Mouse (Mus musculus): ENCODE results near the gene Hint2.

Gene Hint2

DNA sequence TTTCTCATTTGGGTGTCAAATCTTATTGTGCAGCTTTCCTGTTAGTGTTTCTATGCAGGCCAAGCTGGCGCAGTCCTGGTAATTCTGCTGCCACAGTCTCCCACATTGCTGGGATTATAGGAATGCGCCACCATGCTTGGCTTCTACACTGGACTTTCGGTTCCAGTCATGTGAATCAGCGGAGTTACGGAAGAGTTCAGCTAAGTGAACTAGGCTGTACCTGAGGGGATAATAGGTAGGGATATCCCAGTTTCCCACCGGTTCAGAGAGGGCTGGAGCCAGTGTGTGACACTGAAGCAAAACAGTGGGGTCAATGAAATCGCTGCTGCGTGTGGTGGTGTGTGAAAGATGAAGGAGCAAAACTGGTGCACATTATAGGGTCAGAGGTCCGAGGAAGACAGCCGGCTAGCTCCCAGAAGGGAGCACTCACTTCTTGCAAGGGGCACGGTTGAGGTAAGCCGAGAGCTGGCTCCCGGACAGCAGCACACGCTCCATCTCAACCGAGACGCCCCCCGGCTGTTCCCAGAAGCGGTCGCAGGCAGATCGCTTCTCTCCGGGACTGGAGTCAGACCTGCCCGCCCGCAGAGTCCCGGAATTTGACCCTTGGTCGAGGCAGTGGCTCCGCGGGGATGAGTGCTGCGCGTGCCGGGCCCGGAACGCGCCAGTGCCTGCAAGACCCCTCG, 469 bp downstream of the Hint2 start:
- peak; percentile 27 for DNase-seq (ENCODE audit: low spot score)

DNA sequence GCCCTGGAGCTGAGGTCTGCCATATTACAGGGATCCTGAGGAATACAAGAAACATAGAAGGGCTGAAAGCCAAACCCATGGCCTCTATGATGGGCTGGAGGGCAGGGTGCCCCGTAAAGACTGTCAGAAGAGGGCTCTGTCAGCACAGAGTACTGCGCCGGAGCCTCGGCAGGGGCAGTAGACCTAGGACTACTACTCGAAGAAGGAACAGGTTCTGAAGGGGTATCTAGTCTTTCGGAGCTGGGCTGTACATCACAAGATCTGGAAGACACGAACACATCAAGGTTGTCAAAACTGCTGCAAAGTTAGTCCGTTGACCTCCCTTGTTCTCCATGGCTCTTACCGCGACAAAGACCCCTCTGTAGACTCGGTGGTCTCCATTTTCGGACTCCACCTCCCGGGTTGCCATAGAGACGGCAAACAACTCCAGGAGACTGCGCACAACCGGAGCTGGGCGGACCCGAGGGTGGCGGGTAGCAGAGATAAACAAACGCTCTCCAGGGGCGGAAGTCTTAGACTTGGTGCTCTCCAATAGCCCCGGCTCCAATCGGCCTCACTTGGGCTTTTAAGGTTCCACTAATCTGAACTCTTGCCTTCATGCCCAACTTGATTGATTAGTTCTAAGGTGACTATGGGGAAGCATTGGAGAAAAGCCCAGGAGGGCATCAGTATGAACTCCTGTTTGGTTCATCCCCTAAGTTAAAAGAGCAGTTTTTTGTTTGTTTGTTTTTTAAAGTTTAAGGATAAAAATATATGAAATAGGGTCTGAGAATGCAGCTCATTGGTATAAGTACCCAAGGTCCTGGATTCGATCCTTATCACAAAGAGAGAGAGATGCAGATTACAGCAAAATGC, 2.9 kb downstream of the Hint2 start, which contains the start of gene Spag8:
Spag8 (minus strand) TSS at position 434 of the 855 bp plus-strand sequence.
- peak; percentile 57 for DNase-seq (ENCODE audit: low spot score)

DNA sequence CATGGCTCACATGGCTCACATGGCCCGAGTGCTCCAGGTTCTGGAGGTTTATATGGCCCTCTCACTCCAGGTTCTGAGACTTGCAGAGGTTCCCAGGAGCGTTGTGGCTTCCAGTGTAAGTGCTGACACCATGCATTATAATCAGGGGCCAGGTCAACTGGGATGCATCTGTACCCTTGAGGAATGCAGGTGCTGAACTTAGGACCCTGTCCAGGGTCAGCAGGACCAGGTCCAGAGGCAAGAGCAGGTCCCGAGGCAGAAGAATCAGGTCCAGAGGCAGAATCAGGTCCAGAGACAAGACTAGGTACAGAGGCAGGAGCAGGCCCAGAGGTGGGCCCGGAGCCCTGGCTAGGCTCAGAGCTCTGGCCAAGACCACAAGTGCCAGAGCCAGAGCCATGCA, 3.5 kb downstream of the Hint2 start:
- no peak for DNase-seq (ENCODE audit: low spot score)

DNA sequence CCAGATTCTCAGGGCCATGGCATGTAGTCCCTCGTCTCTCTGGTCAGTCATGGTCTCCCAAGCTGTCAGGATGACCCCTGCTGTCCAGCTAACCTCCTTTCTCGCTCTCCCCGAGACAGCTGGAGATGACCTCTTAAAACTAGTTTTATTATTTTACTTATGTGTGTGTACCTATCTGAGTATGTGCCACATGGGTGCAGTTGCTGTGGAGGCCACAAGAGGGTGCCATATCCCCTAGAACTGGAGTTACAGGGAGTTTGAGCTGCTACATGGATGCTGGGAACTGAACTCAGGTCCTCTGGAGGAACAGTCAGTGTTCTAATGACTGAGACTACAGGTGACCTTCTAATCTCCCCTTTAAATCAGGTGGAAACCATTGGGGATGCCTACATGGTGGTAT, 6.5 kb downstream of the Hint2 start:
- no peak for DNase-seq (ENCODE audit: low spot score)

DNA sequence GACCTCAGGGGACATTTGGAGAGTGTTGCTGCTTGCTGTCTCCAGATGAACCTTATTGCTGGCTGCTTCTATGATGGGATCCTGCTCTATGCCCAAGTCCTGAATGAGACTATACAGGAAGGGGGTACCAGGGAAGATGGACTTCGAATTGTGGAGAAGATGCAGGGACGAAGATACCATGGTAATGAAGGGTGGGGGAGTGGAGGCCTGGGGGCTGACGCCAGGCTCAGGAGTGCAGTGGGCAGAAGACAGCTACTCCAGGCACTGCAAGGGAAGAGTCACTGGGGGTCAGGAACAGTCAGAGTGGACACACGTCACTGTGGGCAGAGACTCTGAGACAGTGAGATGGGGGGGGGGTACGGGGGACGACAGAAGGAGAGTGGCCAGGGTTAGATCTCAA, 15.8 kb downstream of the Hint2 start:
- no peak for DNase-seq (ENCODE audit: low spot score)

DNA sequence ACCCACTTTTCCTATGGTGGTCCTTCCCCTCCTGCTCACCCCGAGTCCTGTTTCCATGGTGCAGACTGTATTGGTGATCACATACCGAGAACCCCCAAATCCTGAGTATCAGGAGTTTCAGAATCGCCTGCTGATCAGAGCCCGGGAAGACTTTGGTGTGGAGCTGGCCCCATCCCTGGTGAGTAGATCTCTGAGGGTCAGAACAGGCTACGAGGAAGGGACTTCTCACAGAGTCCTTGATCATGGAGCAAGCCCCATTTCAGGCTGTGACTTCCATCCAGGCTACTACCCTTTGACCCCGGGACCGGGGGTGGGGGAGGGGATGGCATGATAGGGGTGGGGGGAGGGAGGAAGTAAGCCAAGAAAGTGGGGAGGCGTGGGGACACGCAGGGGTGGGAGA, 16.2 kb downstream of the Hint2 start:
- DNase-seq (ENCODE audit: low spot score): no peak

DNA sequence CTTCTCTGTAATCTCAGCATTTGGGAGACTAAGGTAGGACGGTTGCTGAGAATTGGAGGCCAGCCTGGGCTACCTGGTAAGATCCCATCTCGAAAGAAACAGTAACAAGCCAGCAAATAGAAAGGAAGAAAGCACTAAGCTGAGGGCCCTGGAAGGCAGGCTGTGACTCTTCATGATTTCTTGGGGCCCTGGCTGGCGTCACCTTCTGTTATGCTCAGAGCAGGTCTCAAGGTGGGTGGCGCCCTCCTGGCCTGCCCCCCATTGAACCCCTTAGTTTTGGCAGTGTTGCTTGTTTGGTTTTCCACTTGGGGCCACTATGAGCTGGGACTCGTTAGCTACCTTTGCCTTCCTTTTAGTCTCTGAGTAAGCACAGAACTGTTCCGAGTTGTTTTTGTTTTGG, 19.5 kb downstream of the Hint2 start:
- no peak for DNase-seq (ENCODE audit: low spot score)

DNA sequence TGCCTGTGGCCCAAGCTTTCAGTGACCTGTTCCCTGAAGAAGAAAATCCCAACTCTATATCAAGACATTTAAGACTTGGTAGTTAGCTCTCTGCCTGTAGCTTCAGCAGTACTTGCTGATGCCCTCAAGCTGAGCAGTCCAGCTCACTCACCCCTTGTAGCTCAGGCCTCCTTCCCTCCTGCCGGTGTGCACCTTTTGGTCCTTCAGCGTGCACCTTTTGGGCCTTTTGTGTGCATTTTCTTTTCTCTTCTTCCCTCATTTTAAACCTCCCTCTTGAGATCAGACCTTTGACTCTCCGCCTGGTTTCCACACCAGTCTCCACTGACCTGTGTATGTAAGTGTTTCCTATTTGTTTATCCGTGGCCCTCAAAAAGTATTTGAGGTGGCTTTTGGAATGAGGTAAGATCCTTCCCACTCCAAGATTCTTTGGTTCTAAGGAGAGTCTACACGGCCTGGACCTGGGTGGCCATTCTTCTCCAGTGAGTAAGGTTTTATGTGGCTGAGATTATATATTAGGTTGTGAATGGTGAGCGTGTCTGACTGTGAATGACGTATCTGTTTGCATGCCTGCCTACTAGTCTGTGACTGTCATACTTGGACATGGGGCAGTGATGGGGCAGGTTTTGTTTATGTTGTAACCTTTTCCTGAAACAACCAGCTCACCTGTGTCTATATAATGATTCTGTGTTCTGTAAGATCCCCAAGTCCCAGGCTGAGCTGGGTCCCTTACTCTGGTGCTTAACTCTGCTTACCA, 21.5 kb downstream of the Hint2 start:
- no peak for DNase-seq (ENCODE audit: low spot score)

DNA sequence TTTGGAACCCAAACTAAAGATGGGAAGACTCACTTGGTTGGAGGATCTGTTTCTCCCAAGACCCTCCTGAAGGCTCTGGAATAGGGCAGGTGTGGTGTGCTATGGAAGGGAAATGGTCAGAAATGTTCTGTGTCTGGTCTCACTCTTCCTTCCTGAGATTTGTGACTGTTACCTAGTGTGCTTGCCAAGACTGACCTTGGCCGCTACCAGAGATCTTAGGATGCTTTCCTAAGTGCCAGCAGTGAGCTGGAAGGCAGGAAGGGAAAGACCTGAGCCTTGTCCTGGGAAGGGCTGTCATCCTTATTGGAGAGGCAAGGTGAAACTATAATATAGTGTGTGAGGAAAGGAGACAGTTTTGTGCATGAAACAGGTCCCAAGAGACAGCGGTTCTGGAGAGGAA, 22.5 kb downstream of the Hint2 start:
- no peak for DNase-seq (ENCODE audit: low spot score)

DNA sequence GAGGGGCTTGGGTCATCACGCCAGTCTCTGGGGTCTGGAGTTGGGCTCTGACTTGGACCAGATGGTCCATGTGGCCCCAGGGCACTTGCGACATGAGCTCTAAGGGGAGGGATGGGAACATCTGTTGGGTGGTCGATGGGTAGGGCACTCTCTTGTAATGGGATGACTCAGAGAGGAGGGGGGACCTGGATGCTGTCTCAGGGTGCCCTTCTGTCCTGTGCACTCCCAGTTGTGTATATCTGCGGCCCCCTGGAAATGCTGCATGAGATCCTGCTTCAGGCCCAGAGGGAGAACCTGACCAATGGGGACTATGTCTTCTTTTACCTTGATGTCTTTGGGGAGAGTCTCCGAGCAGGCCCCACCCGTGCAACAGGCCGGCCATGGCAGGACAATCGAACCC, 23.0 kb downstream of the Hint2 start:
- no peak for DNase-seq (ENCODE audit: low spot score)

DNA sequence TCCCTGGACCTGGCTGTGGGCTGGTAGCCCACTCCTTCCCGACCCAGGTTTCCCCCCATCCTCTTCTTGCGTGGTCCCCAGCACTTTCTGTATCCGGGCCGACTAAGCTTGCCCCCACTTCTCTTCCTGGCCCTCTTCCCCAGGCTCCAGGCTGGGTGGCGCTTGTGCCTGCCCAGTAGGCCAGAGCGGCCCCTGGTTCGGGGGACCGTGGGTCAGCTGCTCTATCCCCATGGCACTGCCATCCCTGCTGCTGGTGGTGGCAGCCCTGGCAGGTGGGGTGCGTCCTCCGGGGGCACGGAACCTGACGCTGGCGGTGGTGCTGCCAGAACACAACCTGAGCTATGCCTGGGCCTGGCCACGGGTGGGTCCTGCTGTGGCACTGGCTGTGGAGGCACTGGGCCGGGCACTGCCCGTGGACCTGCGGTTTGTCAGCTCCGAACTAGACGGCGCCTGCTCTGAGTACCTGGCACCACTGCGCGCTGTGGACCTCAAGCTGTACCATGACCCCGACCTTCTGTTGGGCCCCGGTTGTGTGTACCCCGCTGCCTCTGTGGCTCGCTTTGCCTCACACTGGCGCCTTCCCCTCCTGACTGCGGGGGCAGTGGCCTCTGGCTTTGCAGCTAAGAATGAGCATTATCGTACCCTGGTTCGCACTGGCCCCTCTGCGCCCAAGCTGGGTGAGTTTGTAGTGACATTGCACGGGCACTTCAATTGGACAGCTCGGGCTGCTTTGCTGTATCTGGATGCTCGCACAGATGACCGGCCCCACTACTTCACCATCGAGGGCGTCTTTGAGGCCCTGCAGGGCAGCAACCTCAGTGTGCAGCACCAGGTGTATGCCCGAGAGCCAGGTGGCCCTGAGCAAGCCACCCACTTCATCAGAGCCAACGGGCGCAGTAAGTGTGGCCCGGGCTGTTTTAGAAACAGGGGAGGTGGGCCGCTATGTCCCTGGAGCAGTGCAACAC, 24.0 kb downstream of the Hint2 start:
- no peak for DNase-seq (ENCODE audit: low spot score)

DNA sequence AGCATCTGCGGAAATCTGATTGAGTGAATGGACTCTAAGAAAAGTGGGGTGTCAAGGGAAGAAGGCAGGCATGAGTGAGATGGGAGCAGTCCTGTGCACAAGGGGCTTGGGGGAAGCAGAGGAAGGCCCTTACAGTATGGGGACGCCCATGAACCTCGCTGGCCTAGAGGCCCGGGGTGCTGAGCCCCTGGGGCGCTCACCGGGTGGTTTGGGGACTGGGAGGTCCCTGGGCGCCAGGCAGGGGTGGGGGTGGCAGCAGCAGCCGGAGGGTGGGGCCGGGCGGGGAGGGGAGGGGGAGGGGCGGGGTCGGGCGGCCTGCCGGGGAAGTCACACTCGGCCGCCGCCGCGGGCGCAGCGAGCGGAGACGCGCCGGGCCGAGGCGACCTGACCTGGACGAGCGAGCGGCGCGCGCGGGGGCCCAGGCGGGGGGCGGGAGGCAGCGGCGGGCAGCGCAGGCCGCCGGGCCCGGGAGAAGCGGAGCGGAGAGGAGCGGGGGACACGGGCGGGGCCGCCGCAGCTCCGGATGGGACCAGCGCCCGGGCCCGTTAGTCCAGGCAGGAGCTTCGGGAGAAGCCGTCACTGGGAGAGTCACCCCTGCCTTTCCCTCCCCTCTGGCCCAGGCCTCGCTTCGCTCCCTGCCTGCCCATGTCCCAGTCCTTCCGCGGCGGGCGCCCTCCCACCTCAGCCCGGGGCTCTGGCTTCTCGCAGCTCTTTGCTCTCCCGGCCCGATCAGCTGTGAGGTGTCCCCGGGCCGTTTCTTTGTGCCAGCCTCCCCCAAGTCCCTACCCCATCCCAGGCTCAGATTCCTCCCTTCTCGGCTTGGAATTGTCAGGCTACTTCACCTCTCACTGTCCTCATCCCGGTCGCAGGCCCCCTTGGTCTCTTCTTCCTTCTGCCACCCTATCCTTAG, 25.0 kb downstream of the Hint2 start, which contains the start of gene Npr2:
Npr2 (plus strand) TSS at position 890 of the 910 bp plus-strand sequence.
- DNase-seq (ENCODE audit: low spot score): no peak

DNA sequence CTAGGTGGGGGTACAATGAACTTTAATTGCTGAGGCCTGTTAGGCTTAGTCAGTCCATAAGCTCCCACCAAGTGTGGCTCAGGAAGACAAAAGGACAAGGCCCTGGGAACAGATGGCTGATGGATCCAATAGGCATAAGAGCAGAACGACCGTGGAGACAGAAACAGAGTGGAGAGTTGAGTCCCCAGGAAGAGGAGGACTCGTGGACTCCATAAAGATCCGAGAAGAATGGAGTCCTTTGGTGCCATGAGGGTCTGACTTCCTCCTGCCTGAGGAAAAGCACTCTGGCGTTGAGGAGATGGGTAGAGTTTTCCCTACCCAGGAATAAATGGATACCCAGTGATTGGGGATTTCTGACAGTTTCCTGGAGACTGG, 25.6 kb downstream of the Hint2 start:
- DNase-seq (ENCODE audit: low spot score): no peak

DNA sequence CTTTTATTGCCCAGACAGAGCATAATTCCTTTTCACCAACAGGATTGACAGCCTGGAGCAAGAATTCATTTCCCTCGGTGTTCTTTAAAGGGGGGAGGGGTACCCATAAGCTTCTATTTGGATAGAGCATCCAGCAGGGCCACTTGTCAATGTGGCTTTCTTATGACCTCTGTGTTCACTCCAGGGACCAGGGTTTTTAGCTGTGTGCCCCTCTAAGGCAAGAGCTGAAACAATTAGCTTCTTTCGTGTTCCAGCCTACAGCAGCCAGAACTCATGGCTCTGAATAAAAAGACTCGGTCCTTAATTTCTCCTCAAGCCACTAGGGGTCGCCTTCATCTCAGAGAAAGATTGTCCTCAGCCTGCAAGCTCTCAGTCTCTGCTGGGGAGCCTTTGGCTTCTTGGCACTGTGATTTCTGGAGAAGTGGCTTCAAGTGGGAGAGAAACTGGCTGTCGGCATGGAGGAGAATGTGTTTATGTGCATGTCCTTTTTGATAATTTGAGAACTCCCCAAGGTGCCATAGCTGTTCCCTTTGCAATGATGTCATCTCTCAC, 26.2 kb downstream of the Hint2 start:
- DNase-seq (ENCODE audit: low spot score): peak; percentile 80

DNA sequence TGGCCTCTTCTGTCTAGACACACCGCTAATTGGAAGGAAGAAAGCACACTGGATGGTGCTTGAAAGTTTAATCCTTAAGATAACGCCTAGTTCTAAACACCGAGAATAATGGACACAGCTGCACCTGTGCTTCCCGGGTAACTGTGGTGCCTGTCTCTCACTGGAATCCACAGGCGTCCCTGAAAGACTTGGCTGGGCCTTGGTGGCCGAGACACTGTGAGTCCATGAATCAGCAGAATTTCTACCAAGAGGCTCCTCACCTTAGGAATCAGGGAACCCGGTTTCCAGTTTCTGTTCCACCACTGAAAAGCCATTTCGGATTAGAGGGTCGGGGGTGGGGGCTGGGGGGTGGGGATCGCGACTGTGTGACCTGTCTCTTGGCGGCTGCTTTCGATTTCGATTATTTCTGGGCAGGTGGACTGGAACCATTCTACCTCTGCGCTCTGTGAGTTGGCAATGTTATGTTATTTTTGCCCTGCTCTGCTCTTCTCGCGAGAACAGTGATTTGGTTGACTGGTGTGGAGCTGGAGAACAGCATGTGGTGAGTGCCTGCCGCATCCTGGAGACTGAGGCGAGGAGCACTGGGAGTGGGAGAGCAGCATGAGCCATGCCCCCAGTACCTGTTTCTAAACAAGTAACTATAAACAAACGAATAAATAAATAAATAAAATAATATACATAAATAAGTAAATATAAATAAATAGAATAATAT, 27.0 kb downstream of the Hint2 start:
- peak; percentile 34 for DNase-seq (ENCODE audit: low spot score)

DNA sequence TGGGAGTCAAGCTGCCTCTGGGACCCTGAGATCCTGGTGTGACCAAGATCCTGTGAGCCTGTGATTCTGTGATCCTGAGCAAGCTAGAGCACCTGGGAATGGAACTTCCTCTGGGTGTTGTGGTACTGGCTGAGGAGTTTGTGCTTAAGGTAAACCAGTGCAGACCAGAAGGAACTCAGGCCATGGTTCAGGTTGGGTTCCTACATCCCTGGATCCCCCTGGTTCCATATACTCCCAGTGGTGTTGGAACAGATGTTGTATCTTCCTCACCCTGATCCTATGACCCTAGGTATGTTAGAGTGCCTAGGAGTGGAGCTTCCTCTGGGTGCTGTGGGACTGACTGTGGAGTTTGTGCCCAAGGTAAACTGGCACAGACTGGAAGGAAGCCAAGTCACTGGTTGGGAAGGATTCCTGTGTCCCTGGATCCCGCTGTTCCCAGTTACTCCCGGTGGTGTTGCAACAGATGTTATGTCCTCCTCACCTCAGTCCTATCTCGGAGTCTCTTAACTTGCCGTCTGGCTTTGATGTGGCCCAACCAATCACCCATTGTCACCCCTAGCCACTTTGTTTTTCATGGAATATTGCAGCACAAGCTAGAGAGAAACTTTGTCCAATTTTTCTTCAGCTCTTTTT, 36.0 kb downstream of the Hint2 start:
- no peak for DNase-seq (ENCODE audit: low spot score)

DNA sequence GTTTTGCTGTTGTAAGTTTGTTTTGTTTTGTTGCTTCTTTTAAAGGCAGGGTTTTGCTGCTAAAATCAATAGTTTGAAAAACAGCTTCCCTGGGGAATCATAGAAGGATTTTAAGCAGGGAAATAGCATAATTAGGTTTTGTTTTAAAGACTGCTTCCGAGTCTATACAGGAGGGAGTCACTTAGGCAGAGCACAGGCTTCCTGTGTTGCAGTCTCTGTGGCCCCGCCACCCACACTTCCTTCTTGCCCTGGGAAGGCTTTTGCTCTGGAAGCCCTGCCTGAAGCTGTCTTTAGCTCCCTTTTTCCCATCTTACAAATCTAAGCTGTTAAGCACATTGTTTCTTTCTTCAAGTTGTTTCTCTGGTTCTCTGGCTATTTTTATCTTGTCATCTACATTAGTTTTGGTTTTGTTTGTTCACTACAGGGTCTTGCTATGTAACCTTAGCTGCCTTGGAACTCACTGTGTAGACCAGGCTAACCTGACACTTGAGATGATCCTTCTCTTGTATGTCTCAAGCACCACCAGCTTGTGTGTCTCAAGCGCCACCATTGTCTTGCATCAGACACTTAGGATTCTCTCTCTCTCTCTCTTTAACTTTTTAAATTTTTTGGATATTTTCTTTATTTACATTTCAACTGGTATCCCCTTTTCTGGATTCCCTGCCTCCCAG, 43.1 kb downstream of the Hint2 start:
- no peak for DNase-seq (ENCODE audit: low spot score)

DNA sequence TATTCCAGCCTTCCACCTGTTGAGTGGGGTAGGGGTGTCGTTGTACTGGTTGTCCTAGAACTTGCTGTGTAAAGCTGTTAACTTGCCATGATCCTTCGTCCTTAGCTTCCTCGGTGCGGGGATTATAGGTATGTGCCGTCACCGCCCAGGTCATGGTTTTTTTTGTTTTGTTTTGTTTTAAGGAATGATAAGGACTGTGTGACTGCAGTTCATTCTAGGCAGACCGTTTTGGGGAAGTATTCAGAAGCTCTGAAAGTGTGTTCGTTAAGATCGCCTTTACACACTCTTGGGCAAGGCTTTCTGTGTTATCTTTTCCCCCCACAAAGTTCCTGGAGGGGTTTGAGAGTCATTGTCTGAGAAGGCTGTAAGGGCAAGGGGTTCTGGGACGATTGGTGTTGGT, 43.7 kb downstream of the Hint2 start:
- no peak for DNase-seq (ENCODE audit: low spot score)
